10 mouse cellular contexts compared by ENCODE assay signal in the genomic region with DNA sequence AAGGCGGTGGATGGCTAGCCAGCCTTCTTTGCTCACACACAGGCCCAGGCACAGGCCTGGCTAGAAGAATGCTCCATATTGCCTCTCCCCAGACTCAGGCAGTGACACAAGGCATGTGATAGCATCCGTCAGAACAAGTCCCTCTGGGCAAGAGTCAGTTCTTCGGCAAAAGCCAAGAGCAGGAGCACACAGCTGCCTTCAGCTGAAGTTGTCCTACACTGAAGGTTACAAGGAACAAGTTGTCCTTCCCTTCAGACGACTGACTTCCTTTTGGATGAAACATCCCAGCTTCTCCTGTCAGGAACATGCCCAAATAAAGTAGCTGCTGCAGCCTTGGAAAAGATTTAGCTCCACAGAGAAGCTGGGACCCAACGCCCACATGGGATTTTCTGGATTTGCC.
DNase-seq lines count a peak whose midpoint lies in the region; ATAC-seq and TF ChIP-seq lines count a peak whose summit lies in the region.
"Had no signal": no experiment of that assay in that cellular context is flagged by ENCODE, and none has a peak within 500 bp of the region (broad histone marks: within the 10 kb centered on the region; RNA-seq: fewer than 3 reads in every experiment).

No protein-coding gene starts in this region.

- no peaks in the 10 kb centered on the region for H3K27me3 ChIP-seq in limb, embryonic 15.5 days
- H3K27me3 ChIP-seq in forebrain, postnatal 0 days (ENCODE audit: insufficient read depth, low read length) = no peaks in the 10 kb centered on the region
- H3K27me3 ChIP-seq: liver, embryonic 12.5 days had no signal

- intact Hi-C loops in heart, postnatal 10 days (cut with DNase I) = no loop called here

- H3K9me3 ChIP-seq in limb, embryonic 15.5 days = no peaks in the 10 kb centered on the region
- H3K9me3 ChIP-seq in forebrain, postnatal 0 days (ENCODE audit: low read length) = no peaks in the 10 kb centered on the region
- H3K9me3 ChIP-seq: liver, embryonic 12.5 days had no signal

- H3K9ac ChIP-seq in limb, embryonic 15.5 days = no peak overlapping the region
- no peak overlapping the region for H3K9ac ChIP-seq in forebrain, postnatal 0 days
- H3K9ac ChIP-seq: liver, embryonic 12.5 days had no signal

- H3K4me2 ChIP-seq in limb, embryonic 15.5 days = 0 out of 2 replicates have a peak overlapping the region, but pooled peaks have one; percentile 43
- H3K4me2 ChIP-seq in forebrain, postnatal 0 days (ENCODE audit: low read depth) = no peak overlapping the region

- 61% methylated on average over 5 of the region's 5 CpGs for WGBS in limb, embryonic 15.5 days
- WGBS in forebrain, postnatal 0 days = 83% methylated on average over 5 of the region's 5 CpGs

- H3K4me3 ChIP-seq in limb, embryonic 15.5 days = no peak overlapping the region
- no peak overlapping the region for H3K4me3 ChIP-seq in forebrain, postnatal 0 days (ENCODE audit: low read depth, low read length)

- no peak for TF ChIP-seq CTCF in forebrain, postnatal 0 days (IDR thresholded peaks at IDR 0.05; ENCODE audit: low read depth)

- H3K4me1 ChIP-seq in limb, embryonic 15.5 days = peaks cover 20% of the 10 kb centered on the region
- H3K4me1 ChIP-seq in forebrain, postnatal 0 days (ENCODE audit: insufficient read depth) = no peaks in the 10 kb centered on the region
- H3K4me1 ChIP-seq: liver, embryonic 12.5 days had no signal

- no peak for ATAC-seq in limb, embryonic 15.5 days (ENCODE audit: insufficient number of reproducible peaks, low FRiP score, low TSS enrichment, low read depth)
- no peak for ATAC-seq in forebrain, postnatal 0 days

- peak overlapping the region; percentile 40; the same call in 1 of the 2 replicates for H3K27ac ChIP-seq in limb, embryonic 15.5 days
- no peak overlapping the region for H3K27ac ChIP-seq in forebrain, postnatal 0 days (ENCODE audit: low read depth, low read length)
- H3K27ac ChIP-seq: liver, embryonic 12.5 days had no signal

- no peaks in the 10 kb centered on the region for H3K36me3 ChIP-seq in limb, embryonic 15.5 days
- H3K36me3 ChIP-seq in forebrain, postnatal 0 days (ENCODE audit: insufficient read depth) = no peaks in the 10 kb centered on the region
- H3K36me3 ChIP-seq: liver, embryonic 12.5 days had no signal

- DNase-seq in 3T3-L1 (ENCODE audit: low read depth, low spot score) = peak; percentile 17
- peak; percentile 30 for DNase-seq in NIH3T3 (ENCODE audit: low read depth)
- peak; percentile 68 to 74 for DNase-seq in heart, postnatal 10 days
- DNase-seq in layer of hippocampus, postnatal 36 days = no peak
- DNase-seq in cerebellum, postnatal 25 days = no peak
- DNase-seq in layer of hippocampus, adult 9-10 months (ENCODE audit: low spot score) = no peak
- no peak for DNase-seq in forebrain, postnatal 0 days
- DNase-seq: cerebellum, adult 9-10 months had no signal

Comparison
In these comparisons a context has a peak if more than half of its experiments do, and no peak if none do; other contexts are left out.
1. DNase-seq: peak in 3T3-L1 (single experiment), NIH3T3 (single experiment) and heart, postnatal 10 days (2 of 2); none in layer of hippocampus, postnatal 36 days (0 of 2), cerebellum, postnatal 25 days (0 of 2), layer of hippocampus, adult 9-10 months (single experiment) and forebrain, postnatal 0 days (single experiment).